Mouse (Mus musculus): ENCODE results near the gene Car15. TPM values are rescaled to one million over a fixed set of nuclear protein-coding genes. Genes with fewer than 3 reads are reported as not detected.
A peak's percentile ranks its signal among the peaks of the same experiment; 100 is the strongest.

Gene Car15
- polyA plus RNA-seq, 1 experiment from 2014 or later: 0.52 TPM

DNA sequence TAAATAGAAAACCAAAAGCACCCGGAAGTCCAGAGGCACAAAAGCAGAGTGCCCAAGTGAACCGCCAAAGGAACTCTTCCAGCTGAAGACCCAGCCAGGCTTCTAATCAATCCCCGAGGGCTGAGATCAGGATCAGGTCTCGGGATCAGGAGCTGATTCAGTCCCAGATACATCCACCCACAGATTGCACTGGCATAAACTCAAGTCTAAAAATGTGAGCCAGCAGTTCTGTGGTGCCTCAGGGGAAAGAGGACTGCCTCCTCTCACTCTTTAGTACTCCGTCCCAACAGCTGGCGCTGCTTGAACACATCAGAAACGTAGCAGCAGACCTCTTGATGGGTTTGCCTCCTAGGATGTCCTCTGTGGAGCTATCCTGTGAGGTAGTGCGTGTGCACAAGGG is 21.6 kb downstream of the Car15 start:
- peaks cover 29% of the 10 kb centered on the region; the same call in 1 of the 2 replicates for H3K27me3 ChIP-seq (ENCODE audit: insufficient read depth, low read length)
- WGBS (ENCODE audit: insufficient replicate concordance): 77% methylated on average over 8 of the region's 8 CpGs
- TF ChIP-seq EP300 (IDR thresholded peaks at IDR 0.05; ENCODE audit: low read depth) (no peak), CTCF (IDR thresholded peaks at IDR 0.05; ENCODE audit: low read depth) (no peak)

DNA sequence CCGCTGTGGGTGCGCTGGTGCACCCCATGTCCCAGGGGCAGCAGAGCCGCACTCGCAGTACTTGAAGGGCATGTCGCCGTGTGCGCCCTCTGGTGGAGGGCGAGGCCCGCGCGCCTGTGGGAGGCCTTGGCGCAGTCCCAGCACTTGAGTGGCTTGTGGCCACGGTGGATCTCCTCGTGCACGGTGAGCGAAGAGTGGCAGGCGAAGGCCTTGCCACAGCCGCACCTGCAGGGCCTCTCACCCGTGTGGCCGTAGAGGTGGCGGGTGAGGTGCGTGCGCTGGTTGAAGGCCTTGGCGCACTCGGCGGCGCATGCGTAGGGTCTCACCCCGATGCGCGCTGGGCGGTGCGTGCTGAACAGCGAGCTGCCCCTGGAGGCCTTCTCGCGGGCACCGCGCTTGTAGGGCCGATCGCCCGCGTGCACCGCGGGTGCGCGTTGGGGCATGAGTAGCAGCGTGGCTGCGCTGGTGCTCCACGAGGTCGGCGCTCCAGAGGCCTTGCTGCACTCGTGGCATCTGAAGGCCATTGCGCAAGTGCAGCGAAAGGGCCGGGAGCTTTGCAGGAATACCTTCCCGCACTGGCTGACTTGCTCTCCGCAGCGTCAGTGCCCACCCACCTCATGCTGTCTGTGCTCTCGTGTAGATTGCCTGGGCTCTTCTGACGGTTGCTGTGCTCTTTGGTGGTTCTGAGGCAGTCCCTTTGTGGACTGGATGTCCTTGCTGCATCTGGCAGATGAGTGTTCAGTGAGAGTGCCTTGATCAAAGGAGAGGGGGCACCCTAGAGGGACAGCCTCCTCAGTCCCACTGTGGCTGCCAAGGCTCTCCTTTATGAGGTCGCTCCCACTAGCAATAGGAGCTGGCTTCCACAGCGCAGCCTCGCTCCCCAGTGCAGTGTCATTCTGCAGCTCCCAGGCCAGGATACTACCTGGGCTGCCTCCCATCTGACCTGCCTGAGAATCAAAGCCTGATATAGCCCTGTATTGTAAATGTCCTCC is 22.5 kb downstream of the Car15 start:
- peak; percentile 84 for DNase-seq
- Histone ChIP-seq H3K27me3 (ENCODE audit: insufficient read depth, low read length) (peaks cover 32% of the 10 kb centered on the region; the same call in 1 of the 2 replicates), H3K4me3 (ENCODE audit: low read depth, low read length) (peak overlapping the region; percentile 27), H3K9me3 (ENCODE audit: low read length) (no peaks in the 10 kb centered on the region), H3K9ac (replicated peaks) (no peak overlapping the region; the same call in 1 of the 2 replicates), H3K4me2 (ENCODE audit: low read depth, low read length) (peak overlapping the region; percentile 65), H3K27ac (ENCODE audit: low read depth) (no peak overlapping the region), H3K36me3 (replicated peaks; ENCODE audit: insufficient read depth, low read length) (no peaks in the 10 kb centered on the region), H3K4me1 (ENCODE audit: insufficient read depth) (peaks cover 10% of the 10 kb centered on the region)
- ATAC-seq: peak; percentile 84
- TF ChIP-seq CTCF (IDR thresholded peaks at IDR 0.05; ENCODE audit: low read depth) (peak; percentile 94), EP300 (IDR thresholded peaks at IDR 0.05; ENCODE audit: low read depth) (no peak)
- 6% methylated on average over 56 of the region's 63 CpGs for WGBS (ENCODE audit: insufficient replicate concordance)

More for the DNA sequence above, 21.6 kb downstream of the Car15 start:
- no peak for DNase-seq
- H3K36me3 ChIP-seq (replicated peaks; ENCODE audit: insufficient read depth, low read length): no peaks in the 10 kb centered on the region
- no peaks in the 10 kb centered on the region for H3K9me3 ChIP-seq (ENCODE audit: low read length)
- ATAC-seq: no peak
- no peak overlapping the region for H3K4me3 ChIP-seq (ENCODE audit: low read depth, low read length)
- H3K9ac ChIP-seq (replicated peaks): no peak overlapping the region
- H3K4me2 ChIP-seq (ENCODE audit: low read depth, low read length): no peak overlapping the region
- no peak overlapping the region for H3K27ac ChIP-seq (ENCODE audit: low read depth)
- peaks cover 10% of the 10 kb centered on the region for H3K4me1 ChIP-seq (ENCODE audit: insufficient read depth)

DNA sequence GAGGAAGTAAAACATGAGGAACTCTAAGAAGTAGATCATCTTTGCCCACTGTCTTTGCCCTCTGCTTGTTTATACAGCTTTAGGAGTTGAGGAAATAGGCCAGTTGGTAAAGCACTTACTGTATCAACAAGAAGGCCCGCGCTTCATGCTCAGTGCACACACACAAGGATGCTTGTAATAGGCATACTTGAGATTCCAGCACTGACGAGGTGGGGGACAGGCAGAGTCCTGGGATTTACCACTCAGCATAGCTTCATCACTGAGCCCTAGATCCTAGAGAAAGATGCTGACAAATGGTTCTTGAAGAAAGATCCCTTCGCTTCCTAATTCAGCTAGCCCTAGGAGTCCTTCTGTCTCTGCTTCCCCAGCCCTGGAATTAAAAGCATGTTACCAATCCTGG is 25.0 kb downstream of the Car15 start:
- no peak for DNase-seq
- 51% methylated on average over 4 of the region's 4 CpGs for WGBS (ENCODE audit: insufficient replicate concordance)
- no peaks in the 10 kb centered on the region for H3K36me3 ChIP-seq (replicated peaks; ENCODE audit: insufficient read depth, low read length)
- ATAC-seq: no peak
- H3K4me3 ChIP-seq (ENCODE audit: low read depth, low read length): no peak overlapping the region
- no peak overlapping the region for H3K27ac ChIP-seq (ENCODE audit: low read depth)
- no peak overlapping the region for H3K9ac ChIP-seq (replicated peaks)
- H3K9me3 ChIP-seq (ENCODE audit: low read length): no peaks in the 10 kb centered on the region
- no peak overlapping the region for H3K4me2 ChIP-seq (ENCODE audit: low read depth, low read length)
- peaks cover 10% of the 10 kb centered on the region for H3K4me1 ChIP-seq (ENCODE audit: insufficient read depth)
- TF ChIP-seq CTCF (IDR thresholded peaks at IDR 0.05; ENCODE audit: low read depth) (no peak), EP300 (IDR thresholded peaks at IDR 0.05; ENCODE audit: low read depth) (no peak)
- peaks cover 43% of the 10 kb centered on the region; the same call in 1 of the 2 replicates for H3K27me3 ChIP-seq (ENCODE audit: insufficient read depth, low read length)

DNA sequence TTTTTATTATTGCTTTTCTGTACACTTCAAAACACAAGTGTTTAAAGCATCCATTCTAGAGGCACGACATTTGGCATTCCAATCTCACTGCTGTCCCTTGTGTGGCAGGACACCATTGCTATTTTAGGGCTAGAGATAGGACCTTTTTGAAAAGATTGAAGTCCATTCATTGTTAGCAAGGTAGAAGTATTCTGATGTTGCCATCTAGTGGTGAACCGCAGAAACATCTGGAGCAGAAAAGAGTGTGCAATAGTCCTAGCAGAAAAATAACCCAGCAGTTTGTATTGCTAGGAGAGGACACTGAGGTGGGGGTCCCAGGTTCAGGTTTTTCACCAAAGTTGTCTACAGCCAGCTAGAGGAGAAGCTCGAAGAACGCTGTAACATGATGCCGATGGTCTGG is 26.0 kb downstream of the Car15 start:
- WGBS (ENCODE audit: insufficient replicate concordance): 9% methylated on average over 5 of the region's 5 CpGs
- Histone ChIP-seq H3K4me3 (ENCODE audit: low read depth, low read length) (no peak overlapping the region), H3K27ac (ENCODE audit: low read depth) (no peak overlapping the region), H3K9ac (replicated peaks) (no peak overlapping the region), H3K36me3 (replicated peaks; ENCODE audit: insufficient read depth, low read length) (no peaks in the 10 kb centered on the region), H3K4me2 (ENCODE audit: low read depth, low read length) (no peak overlapping the region), H3K9me3 (ENCODE audit: low read length) (no peaks in the 10 kb centered on the region), H3K4me1 (ENCODE audit: insufficient read depth) (peaks cover 17% of the 10 kb centered on the region), H3K27me3 (ENCODE audit: insufficient read depth, low read length) (peaks cover 53% of the 10 kb centered on the region)
- DNase-seq: no peak
- ATAC-seq: no peak
- peak; percentile 83 for TF ChIP-seq CTCF (IDR thresholded peaks at IDR 0.05; ENCODE audit: low read depth)
- no peak for TF ChIP-seq EP300 (IDR thresholded peaks at IDR 0.05; ENCODE audit: low read depth)

DNA sequence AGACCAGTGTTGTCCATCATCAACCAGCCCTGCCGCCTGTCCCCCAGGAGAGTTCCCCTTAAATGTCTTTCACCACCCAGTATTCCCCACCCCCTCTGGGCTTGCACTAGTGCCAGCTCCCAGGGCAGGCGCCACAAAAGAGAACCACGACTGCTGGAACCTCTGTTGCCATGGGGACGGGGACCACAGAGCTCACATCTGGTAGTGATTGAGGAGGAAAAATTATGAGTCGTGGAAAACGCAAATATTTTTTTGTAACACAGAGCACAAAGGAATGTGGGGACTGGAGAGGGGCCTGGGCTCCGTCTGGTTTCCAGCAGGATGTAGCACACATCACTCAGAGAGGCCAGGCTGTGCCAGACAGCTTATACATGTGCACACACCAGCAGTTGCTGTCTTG is 28.5 kb downstream of the Car15 start:
- DNase-seq: no peak
- no peak for TF ChIP-seq EP300 (IDR thresholded peaks at IDR 0.05; ENCODE audit: low read depth)
- TF ChIP-seq CTCF (IDR thresholded peaks at IDR 0.05; ENCODE audit: low read depth): no peak
- no peak overlapping the region for H3K27ac ChIP-seq (ENCODE audit: low read depth)
- no peak for ATAC-seq
- H3K9ac ChIP-seq (replicated peaks): no peak overlapping the region
- H3K36me3 ChIP-seq (replicated peaks; ENCODE audit: insufficient read depth, low read length): no peaks in the 10 kb centered on the region
- WGBS (ENCODE audit: insufficient replicate concordance): 36% methylated on average over 7 of the region's 7 CpGs
- no peaks in the 10 kb centered on the region for H3K9me3 ChIP-seq (ENCODE audit: low read length)
- H3K27me3 ChIP-seq (ENCODE audit: insufficient read depth, low read length): peaks cover 61% of the 10 kb centered on the region
- H3K4me2 ChIP-seq (ENCODE audit: low read depth, low read length): no peak overlapping the region
- peaks cover 12% of the 10 kb centered on the region for H3K4me1 ChIP-seq (ENCODE audit: insufficient read depth)
- H3K4me3 ChIP-seq (ENCODE audit: low read depth, low read length): no peak overlapping the region

DNA sequence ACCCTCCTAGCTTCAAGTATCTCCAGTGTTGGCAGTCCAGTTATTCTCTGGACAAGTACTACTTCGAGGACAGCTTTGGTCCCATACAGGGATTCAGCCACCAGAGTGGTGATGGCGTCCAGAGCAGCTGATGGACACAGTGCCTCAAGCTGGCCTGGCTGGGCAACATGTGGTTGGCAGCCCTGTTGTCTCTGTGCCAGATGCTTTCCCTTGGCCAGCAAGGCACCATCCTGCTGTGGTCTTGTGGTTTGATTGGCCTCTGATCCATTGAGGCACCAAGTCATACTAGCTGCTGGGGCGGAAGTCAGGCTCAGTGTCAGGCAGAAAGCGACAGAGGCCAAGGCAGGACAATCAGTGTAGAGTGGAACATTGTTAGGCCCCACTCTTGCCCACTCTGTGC is 29.0 kb downstream of the Car15 start:
- Histone ChIP-seq H3K27ac (ENCODE audit: low read depth) (no peak overlapping the region), H3K27me3 (ENCODE audit: insufficient read depth, low read length) (peaks cover 64% of the 10 kb centered on the region), H3K4me2 (ENCODE audit: low read depth, low read length) (no peak overlapping the region), H3K9ac (replicated peaks) (no peak overlapping the region), H3K36me3 (replicated peaks; ENCODE audit: insufficient read depth, low read length) (no peaks in the 10 kb centered on the region), H3K4me3 (ENCODE audit: low read depth, low read length) (no peak overlapping the region), H3K9me3 (ENCODE audit: low read length) (no peaks in the 10 kb centered on the region), H3K4me1 (ENCODE audit: insufficient read depth) (peaks cover 18% of the 10 kb centered on the region)
- no peak for TF ChIP-seq EP300 (IDR thresholded peaks at IDR 0.05; ENCODE audit: low read depth)
- TF ChIP-seq CTCF (IDR thresholded peaks at IDR 0.05; ENCODE audit: low read depth): no peak
- no peak for ATAC-seq
- DNase-seq: no peak
- 67% methylated on average over 4 of the region's 4 CpGs for WGBS (ENCODE audit: insufficient replicate concordance)
